Mouse (Mus musculus) limb, embryonic 14.5 days (tissue): ENCODE results near the gene Gm10392. TPM values are rescaled to one million over a fixed set of nuclear protein-coding genes. Genes with fewer than 3 reads are reported as not detected.
A peak's percentile ranks its signal among the peaks of the same experiment; 100 is the strongest.

ENCODE experiments used
- ATAC-seq: fragments of 200-750 bp; cut with Nextera tagmentation; 2 replicates; pipeline ENCODE4 v1.8.0; 2017; ENCODE audit warnings: low read depth, moderate number of reproducible peaks, moderate TSS enrichment; ENCODE audit not compliant: low FRiP score
- DNase-seq: peaks from one replicate; pipeline ENCODE4 v3.0.0-alpha.2; 2015; ENCODE audit warnings: low spot score
- H3K27ac ChIP-seq: fragments of 300-500 bp; sonication (generic); replicated peaks from 2 replicates; pipeline ENCODE4 v1.5.1; 2014; ENCODE audit warnings: low read depth, mild to moderate bottlenecking, low read length, moderate library complexity, mixed read lengths
- H3K27me3 ChIP-seq: fragments of 300-500 bp; sonication (generic); 2 replicates; pipeline ENCODE4 v1.6.1; 2014; ENCODE audit warnings: low read length, mixed read lengths; ENCODE audit not compliant: control insufficient read depth, insufficient read depth
- H3K36me3 ChIP-seq: fragments of 300-500 bp; sonication (generic); 2 replicates; pipeline ENCODE4 v1.6.1; 2014; ENCODE audit warnings: mild to moderate bottlenecking, low read length, moderate library complexity, mixed read lengths; ENCODE audit not compliant: control insufficient read depth, insufficient read depth
- H3K4me1 ChIP-seq: fragments of 300-500 bp; sonication (generic); 2 replicates; pipeline ENCODE4 v1.6.1; 2014; ENCODE audit warnings: antibody characterized with exemption, low read length, mixed read lengths; ENCODE audit not compliant: control insufficient read depth, insufficient read depth
- H3K4me2 ChIP-seq: fragments of 300-500 bp; sonication (generic); replicated peaks from 2 replicates; pipeline ENCODE4 v1.6.1; 2014; ENCODE audit warnings: low read depth, mild to moderate bottlenecking, low read length, moderate library complexity; ENCODE audit not compliant: severe bottlenecking
- H3K4me3 ChIP-seq: fragments of 300-500 bp; sonication (generic); replicated peaks from 2 replicates; pipeline ENCODE4 v1.5.1; 2014; ENCODE audit warnings: low read length
- H3K9ac ChIP-seq: fragments of 300-500 bp; sonication (generic); 2 replicates; pipeline ENCODE4 v1.6.1; 2014; ENCODE audit warnings: mild to moderate bottlenecking, low read depth, low read length, moderate library complexity; ENCODE audit not compliant: severe bottlenecking
- H3K9me3 ChIP-seq: fragments of 300-500 bp; sonication (generic); 2 replicates; pipeline ENCODE4 v1.6.1; 2016; ENCODE audit warnings: low read length; ENCODE audit not compliant: control insufficient read depth
- POLR2A ChIP-seq: fragments of 200-500 bp; IDR thresholded peaks from 2 replicates; pipeline ENCODE4 v1.8.0; 2012; ENCODE audit warnings: inconsistent platforms, mild to moderate bottlenecking, moderate library complexity, borderline replicate concordance; ENCODE audit not compliant: insufficient read depth, insufficient read length; ENCODE audit errors: extremely low read depth
- WGBS: fragments of 180-500 bp; shearing (Covaris S2); extraction: QIAGEN DNeasy Blood & Tissue Kit; methylation state at CpG from one replicate; pipeline ENCODE4 v1.1.7; 2014; 5-methylcytosine and 5-hydroxymethylcytosine counted together
- polyA plus RNA-seq, 2 experiments: library from polyadenylated mRNA; depleted of rRNA in 1 of 2; stranded (reverse) in 1 of 2; unstranded in 1 of 2; fragments of >200 nt; fragmentation: Nextera tagmentation in 1 of 2; extraction: Ambion mirVana in 1 of 2; gene quantifications; 2 replicates each; pipeline versions ENCODE4 v1.2.1 to v1.2.3; 2012 to 2014

The Gm10392 gene
- polyA plus RNA-seq, 2 experiments, result 0.12 TPM; not detected in 1

DNA sequence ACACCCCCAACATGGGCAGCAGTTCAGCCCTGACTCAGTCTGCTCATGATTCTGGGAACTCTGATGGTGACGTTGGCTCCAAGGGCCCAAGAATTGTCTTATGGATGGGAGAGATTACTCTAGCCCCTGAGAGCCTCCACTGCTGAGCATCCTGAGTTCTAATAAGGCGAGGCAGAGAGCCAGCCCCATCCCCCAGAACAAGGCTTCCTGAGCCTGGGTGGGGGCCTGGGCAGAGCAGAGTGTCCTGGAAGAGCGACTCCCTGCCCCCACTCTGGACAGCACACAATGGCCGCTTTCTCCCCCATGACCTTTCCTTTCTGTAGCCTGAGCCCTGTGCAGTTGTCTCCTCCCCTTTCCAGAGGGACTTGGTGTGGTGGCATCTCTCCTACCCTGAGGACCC lies 21.1 kb downstream of the Gm10392 start:
- Histone ChIP-seq H3K27ac (no peak overlapping the region), H3K4me2 (no peak overlapping the region), H3K4me3 (no peak overlapping the region), H3K4me1 (peaks cover 25% of the 10 kb centered on the region), H3K9ac (peak overlapping the region; percentile 28; the same call in 1 of the 2 replicates), H3K27me3 (no peaks in the 10 kb centered on the region), H3K9me3 (no peaks in the 10 kb centered on the region), H3K36me3 (peaks cover 36% of the 10 kb centered on the region)
- TF ChIP-seq POLR2A, result no peak
- WGBS, result 53% methylated on average over 4 of the region's 4 CpGs
- DNase-seq, result no peak
- ATAC-seq, result no peak

- H3K9ac ChIP-seq, result no peak overlapping the region
- no peak for TF ChIP-seq POLR2A
- WGBS, result 17% methylated on average over 6 of the region's 6 CpGs
- peaks cover 29% of the 10 kb centered on the region for H3K4me1 ChIP-seq
- H3K9me3 ChIP-seq, result no peaks in the 10 kb centered on the region
- H3K4me2 ChIP-seq, result no peak overlapping the region
- no peak for ATAC-seq
- H3K27ac ChIP-seq, result peak overlapping the region; percentile 63; the same call in 1 of the 2 replicates
- no peaks in the 10 kb centered on the region for H3K27me3 ChIP-seq
- no peak overlapping the region for H3K4me3 ChIP-seq
- peaks cover 31% of the 10 kb centered on the region for H3K36me3 ChIP-seq
- DNase-seq, result peak; percentile 66
These were observed 21.6 kb downstream of the Gm10392 start for GRCm38 (mm10) chr11:77497341-77497756.

- DNase-seq (no peak), ATAC-seq (no peak)
- Histone ChIP-seq H3K27me3 (no peaks in the 10 kb centered on the region), H3K9ac (no peak overlapping the region), H3K36me3 (peaks cover 17% of the 10 kb centered on the region), H3K9me3 (no peaks in the 10 kb centered on the region), H3K4me3 (no peak overlapping the region), H3K4me2 (0 out of 2 replicates have a peak overlapping the region, but pooled peaks have one; percentile 3), H3K4me1 (peaks cover 36% of the 10 kb centered on the region), H3K27ac (no peak overlapping the region)
- no peak for TF ChIP-seq POLR2A
These were observed 23.5 kb downstream of the Gm10392 start for GRCm38 (mm10) chr11:77495507-77495906.

- ATAC-seq (no peak), DNase-seq (no peak)
- Histone ChIP-seq H3K9ac (no peak overlapping the region), H3K9me3 (no peaks in the 10 kb centered on the region), H3K4me1 (peaks cover 40% of the 10 kb centered on the region), H3K36me3 (peaks cover 10% of the 10 kb centered on the region), H3K27me3 (no peaks in the 10 kb centered on the region), H3K4me3 (peak overlapping the region; percentile 76), H3K27ac (peak overlapping the region; percentile 80; the same call in 1 of the 2 replicates), H3K4me2 (peak overlapping the region; percentile 90)
- TF ChIP-seq POLR2A, result no peak
- 81% methylated on average over 6 of the region's 6 CpGs for WGBS
These were observed 24.2 kb downstream of the Gm10392 start for GRCm38 (mm10) chr11:77494782-77495181.

- Histone ChIP-seq H3K9me3 (no peaks in the 10 kb centered on the region), H3K36me3 (peaks cover 5% of the 10 kb centered on the region), H3K27me3 (no peaks in the 10 kb centered on the region), H3K27ac (peak overlapping the region; percentile 80; the same call in 1 of the 2 replicates), H3K4me1 (peaks cover 40% of the 10 kb centered on the region), H3K4me2 (peak overlapping the region; percentile 90), H3K4me3 (peak overlapping the region; percentile 76), H3K9ac (peak overlapping the region; percentile 88)
- ATAC-seq (no peak), DNase-seq (no peak)
- WGBS, result 17% methylated on average over 4 of the region's 4 CpGs
- no peak for TF ChIP-seq POLR2A
These were observed 24.7 kb downstream of the Gm10392 start for GRCm38 (mm10) chr11:77494344-77494676.
